Mouse (Mus musculus) kidney, adult 2 months (tissue): Measurements from ENCODE around the gene Rhob. TPM values are rescaled to one million over a fixed set of nuclear protein-coding genes. Genes with fewer than 3 reads are reported as not detected.

Source experiments
- DNase-seq: peaks from one replicate; pipeline ENCODE4 v3.0.0; 2021
- H3K27ac ChIP-seq: fragments of 200-500 bp; 2 replicates; pipeline ENCODE4 v1.5.1; 2012; ENCODE audit warnings: low read depth, low read length, control low read depth, inconsistent platforms; ENCODE audit not compliant: insufficient read depth
- H3K27me3 ChIP-seq: fragments of 200-500 bp; replicated peaks from 2 replicates; pipeline ENCODE4 v1.6.1; 2012; ENCODE audit warnings: mild to moderate bottlenecking, moderate library complexity, low read length, inconsistent platforms; ENCODE audit not compliant: control insufficient read depth, insufficient read depth
- H3K36me3 ChIP-seq: fragments of 200-500 bp; 2 replicates; pipeline ENCODE4 v1.6.1; 2012; ENCODE audit warnings: mild to moderate bottlenecking, moderate library complexity, low read length, inconsistent platforms; ENCODE audit not compliant: control insufficient read depth, insufficient read depth
- H3K4me1 ChIP-seq: fragments of 200-500 bp; 2 replicates; pipeline ENCODE4 v1.6.1; 2011; ENCODE audit warnings: low read length; ENCODE audit not compliant: control insufficient read depth, insufficient read depth
- H3K4me3 ChIP-seq: fragments of 200-500 bp; 2 replicates; pipeline ENCODE4 v1.5.1; 2011; ENCODE audit warnings: mild to moderate bottlenecking, low read depth, low read length, control low read depth; ENCODE audit not compliant: insufficient read depth
- CTCF ChIP-seq: fragments of 200-500 bp; conservative IDR thresholded peaks from 2 replicates; pipeline ENCODE4 v1.5.1; 2011; ENCODE audit warnings: low read depth, mild to moderate bottlenecking, control low read depth, low read length, moderate library complexity, mixed read lengths; ENCODE audit not compliant: insufficient read depth, insufficient read length
- POLR2A ChIP-seq: fragments of 200-500 bp; IDR thresholded peaks from one replicate; pipeline ENCODE4 v1.6.1; 2011; ENCODE audit warnings: low read depth, low read length, control low read depth
- WGBS: fragments of 180-500 bp; shearing (Covaris S2); methylation state at CpG from one replicate; pipeline ENCODE4 v1.1.7; 2018; 5-methylcytosine and 5-hydroxymethylcytosine counted together
- polyA plus RNA-seq: library from polyadenylated mRNA; depleted of rRNA; stranded (reverse); fragments of >200 nt; gene quantifications from 2 replicates; pipeline ENCODE4 v1.2.3, GENCODE M21; 2012

Rhob gene
- polyA plus RNA-seq, 1 experiment = 128 TPM

DNA sequence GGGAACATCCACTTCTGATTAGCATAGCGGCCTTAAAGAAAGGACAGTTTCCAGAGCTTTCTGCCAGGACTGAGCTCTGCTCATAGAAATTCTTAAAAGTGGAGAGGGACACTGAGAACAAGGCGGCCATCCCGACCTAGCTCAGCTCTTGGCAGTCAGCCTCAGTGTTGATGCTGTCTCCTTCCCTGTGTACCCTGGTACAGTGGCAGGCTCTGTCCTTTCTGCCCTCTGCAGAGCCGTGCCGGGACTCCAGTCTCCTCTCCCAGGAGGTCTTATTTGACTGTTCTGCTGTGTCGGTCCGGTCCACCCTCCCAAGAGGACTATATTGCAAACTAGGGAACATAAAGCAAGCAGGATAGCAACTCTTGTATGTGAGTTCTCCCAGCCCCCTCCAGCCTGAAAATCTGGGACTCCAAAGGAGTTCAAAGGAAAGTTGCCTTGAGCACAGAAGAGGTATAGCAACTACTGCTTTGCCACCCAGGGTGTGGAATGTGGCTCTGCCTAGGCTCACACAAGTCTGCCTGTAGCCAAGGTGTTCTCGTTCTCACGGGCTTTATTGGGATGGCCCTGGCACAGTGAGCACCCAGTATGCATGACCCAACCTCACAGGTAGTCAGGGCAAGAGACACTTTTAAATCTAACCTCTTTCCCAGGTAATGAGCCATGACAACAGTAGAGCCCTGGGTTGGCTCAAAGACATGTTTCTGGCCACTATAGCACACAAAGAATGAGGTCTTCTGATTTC is 36.6 kb upstream of the Rhob start:
- H3K27me3 ChIP-seq = no peaks in the 10 kb centered on the region
- peak; percentile 51 for DNase-seq
- no peak overlapping the region for H3K4me3 ChIP-seq
- H3K4me1 ChIP-seq = no peaks in the 10 kb centered on the region
- 53% methylated on average over 9 of the region's 9 CpGs for WGBS
- TF ChIP-seq CTCF = no peak
- TF ChIP-seq POLR2A = no peak
- H3K27ac ChIP-seq = no peak overlapping the region
- H3K36me3 ChIP-seq = no peaks in the 10 kb centered on the region

DNA sequence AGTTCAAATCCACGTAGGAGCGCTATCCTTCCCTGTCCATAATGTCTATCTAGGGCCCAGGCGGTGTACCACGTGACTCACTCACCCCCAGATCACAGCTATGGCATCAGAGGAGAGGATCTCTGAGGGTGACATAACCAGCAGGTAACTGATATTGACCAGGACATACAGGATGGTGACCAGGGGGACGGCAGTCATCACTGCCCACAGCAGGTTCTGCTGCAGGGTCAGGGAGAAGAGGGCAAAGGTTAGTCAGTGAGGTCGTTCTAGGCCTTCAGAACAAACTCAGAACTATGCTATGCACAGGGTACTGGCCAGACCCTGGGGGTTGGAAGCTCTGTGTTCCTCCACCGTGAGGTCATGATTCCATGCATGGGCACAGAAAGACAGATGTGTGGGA is 35.8 kb upstream of the Rhob start:
- no peak overlapping the region for H3K4me3 ChIP-seq
- no peak for TF ChIP-seq POLR2A
- TF ChIP-seq CTCF = no peak
- no peak for DNase-seq
- 84% methylated on average over 7 of the region's 7 CpGs for WGBS
- no peaks in the 10 kb centered on the region for H3K27me3 ChIP-seq
- no peaks in the 10 kb centered on the region for H3K4me1 ChIP-seq
- H3K36me3 ChIP-seq = no peaks in the 10 kb centered on the region
- H3K27ac ChIP-seq = no peak overlapping the region

DNA sequence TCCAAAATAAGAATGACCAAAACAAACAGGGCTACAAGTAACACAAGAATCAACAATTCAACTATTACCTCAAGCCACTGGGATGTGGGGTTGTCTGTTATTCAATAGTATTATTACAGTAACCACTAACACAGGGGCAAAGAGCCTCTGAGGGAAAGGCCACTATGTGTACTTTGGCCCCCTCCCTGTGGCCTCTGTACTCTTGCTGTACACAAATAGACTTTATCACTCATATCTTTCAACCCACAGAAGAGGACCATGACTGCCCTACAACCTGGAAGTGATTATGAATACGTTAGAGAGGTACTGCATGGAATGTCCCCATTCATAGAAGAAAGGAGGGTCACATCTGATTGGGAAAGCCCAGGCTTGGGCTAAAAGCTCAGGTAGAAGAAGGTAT is 35.1 kb upstream of the Rhob start:
- 70% methylated on average over 1 of the region's 1 CpGs for WGBS
- H3K27ac ChIP-seq = no peak overlapping the region
- no peaks in the 10 kb centered on the region for H3K27me3 ChIP-seq
- DNase-seq = no peak
- no peaks in the 10 kb centered on the region for H3K36me3 ChIP-seq
- no peaks in the 10 kb centered on the region for H3K4me1 ChIP-seq
- H3K4me3 ChIP-seq = no peak overlapping the region
- TF ChIP-seq POLR2A (no peak), CTCF (no peak)

DNA sequence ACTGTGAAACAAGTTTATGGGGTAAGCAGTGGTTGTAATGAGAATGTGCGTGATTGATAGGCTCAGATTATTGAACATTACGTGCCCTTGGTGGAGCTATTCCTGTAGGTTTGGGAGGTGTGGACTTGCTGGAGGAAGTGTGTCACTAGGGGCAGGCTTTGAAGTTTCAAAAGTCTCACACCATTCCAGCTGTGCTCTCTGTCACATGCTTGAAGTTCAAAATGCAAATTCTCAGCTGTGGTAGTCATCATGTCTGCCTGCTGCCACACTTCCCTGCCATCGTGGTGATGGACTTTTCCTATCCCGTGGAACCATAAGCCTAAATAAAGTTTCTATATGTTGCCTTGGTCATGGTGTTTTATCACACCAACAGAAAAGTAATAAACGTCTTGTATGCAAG is 28.0 kb upstream of the Rhob start:
- no peak for TF ChIP-seq POLR2A
- no peak for TF ChIP-seq CTCF
- no peak for DNase-seq
- no peak overlapping the region for H3K4me3 ChIP-seq
- 77% methylated on average over 5 of the region's 5 CpGs for WGBS
- no peaks in the 10 kb centered on the region for H3K36me3 ChIP-seq
- no peaks in the 10 kb centered on the region for H3K27me3 ChIP-seq
- H3K4me1 ChIP-seq = no peaks in the 10 kb centered on the region
- no peak overlapping the region for H3K27ac ChIP-seq

DNA sequence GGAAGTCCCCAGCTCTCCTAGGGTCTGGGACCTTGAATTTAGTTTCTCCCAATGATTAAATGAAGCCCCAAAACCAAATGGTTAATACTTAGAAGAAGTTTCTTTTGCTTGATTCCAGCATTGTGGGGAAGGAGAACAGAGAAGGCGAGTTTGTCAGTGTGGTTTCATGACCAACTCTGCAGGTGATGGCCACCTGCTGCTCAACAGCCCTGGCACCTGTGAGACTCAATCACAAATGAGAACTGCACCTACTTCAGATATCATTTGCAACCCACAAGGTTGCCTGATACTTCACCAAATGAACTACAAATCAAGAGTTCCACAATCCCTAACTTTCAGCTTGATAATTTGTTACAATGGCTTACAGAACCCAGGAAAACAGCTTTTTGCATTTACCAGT is 27.4 kb upstream of the Rhob start:
- DNase-seq = no peak
- H3K4me3 ChIP-seq = no peak overlapping the region
- H3K27ac ChIP-seq = no peak overlapping the region
- no peaks in the 10 kb centered on the region for H3K36me3 ChIP-seq
- TF ChIP-seq CTCF (no peak), POLR2A (no peak)
- H3K27me3 ChIP-seq = no peaks in the 10 kb centered on the region
- WGBS = 96% methylated on average over 1 of the region's 1 CpGs
- no peaks in the 10 kb centered on the region for H3K4me1 ChIP-seq

DNA sequence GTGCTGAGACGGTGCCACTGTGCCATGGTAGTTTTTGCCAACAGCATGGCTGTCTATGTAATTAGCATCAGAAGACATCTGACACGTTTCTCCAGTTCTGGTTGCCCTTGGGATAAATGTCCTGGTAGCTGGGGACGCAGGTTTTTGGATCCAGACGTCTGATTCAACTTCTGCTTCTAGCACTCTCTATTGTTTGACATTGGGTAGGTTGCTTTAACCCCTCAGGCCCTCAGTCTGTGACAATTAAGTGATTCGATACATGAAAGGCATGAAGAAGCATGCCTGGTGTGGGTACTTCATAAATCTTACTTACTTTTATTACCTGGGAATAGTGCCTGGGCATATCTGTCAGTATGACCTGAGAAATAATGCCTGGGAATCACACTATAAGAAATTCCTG is 24.3 kb upstream of the Rhob start:
- no peak for TF ChIP-seq CTCF
- TF ChIP-seq POLR2A = no peak
- H3K27me3 ChIP-seq = no peaks in the 10 kb centered on the region
- no peak for DNase-seq
- WGBS = 56% methylated on average over 5 of the region's 5 CpGs
- no peaks in the 10 kb centered on the region for H3K4me1 ChIP-seq
- H3K36me3 ChIP-seq = no peaks in the 10 kb centered on the region
- no peak overlapping the region for H3K4me3 ChIP-seq
- no peak overlapping the region for H3K27ac ChIP-seq

DNA sequence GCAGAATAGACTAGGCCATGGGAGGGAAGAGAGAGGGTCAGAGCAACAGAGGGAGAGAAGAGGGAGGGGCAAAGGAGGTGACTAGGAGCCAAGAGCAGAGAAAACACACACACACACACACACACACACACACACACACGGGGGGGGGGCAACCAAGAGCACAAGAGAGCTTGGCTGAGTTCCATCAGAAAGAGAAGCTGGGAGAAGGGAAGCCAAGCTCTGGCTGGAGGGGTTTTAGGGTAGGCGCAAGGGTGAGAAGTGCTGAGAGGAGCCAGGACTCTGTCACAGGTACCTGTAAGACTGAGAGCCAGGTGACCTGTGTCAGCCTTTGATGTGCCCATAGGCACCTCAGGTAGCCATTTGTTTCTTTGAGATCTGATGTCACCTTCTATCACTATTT is 22.9 kb upstream of the Rhob start:
- no peaks in the 10 kb centered on the region for H3K4me1 ChIP-seq
- no peak overlapping the region for H3K27ac ChIP-seq
- no peaks in the 10 kb centered on the region for H3K36me3 ChIP-seq
- H3K4me3 ChIP-seq = no peak overlapping the region
- no peaks in the 10 kb centered on the region for H3K27me3 ChIP-seq
- WGBS = 69% methylated on average over 2 of the region's 2 CpGs
- no peak for DNase-seq
- TF ChIP-seq POLR2A (no peak), CTCF (no peak)
